Mouse (Mus musculus): ENCODE measurements around the gene Msln. TPM values are rescaled to one million over a fixed set of nuclear protein-coding genes. Genes with fewer than 3 reads are reported as not detected.

Gene Msln
- total RNA-seq, 1 experiment from 2014 or later = 2.2 TPM

DNA sequence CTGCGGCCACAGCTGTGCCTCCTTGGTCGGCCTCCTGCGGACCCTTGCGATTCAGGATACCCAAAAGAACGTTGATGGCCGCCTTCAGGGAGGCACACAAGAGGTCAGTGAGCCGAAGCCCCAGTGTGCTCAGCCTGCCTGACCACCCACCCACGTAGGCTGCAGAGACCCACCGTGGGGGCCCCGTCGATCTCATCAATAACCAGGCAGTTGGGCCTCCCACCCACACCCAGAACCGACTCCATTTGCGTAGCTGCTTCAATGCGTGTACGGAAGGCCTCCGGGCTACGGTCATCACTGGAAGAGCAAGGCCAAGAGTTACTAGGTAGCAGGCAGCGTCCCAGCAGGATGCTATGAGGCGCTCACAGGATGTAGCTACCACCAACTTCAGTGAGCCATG, 30.7 kb downstream of the Msln start:
- no peak for DNase-seq

DNA sequence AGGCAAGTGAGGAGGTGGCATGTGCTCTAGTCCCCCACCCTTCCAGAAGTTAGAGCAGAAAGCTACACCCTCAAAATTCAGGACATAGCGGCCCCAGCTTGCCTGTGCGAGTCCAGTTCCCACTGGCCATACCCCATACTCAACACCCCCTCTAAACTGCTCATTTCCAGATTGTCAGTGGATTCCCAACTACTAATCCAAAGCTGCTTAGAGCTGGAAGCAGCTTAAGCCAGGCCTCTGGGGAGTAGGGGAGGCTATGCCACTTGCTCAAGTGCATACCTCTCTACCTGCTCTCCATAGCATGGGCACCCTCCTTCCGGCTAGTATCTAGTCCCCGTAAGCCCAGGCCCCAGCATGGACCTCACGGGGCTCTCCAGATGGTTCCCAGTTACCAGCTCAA, 32.7 kb downstream of the Msln start:
- DNase-seq = no peak

DNA sequence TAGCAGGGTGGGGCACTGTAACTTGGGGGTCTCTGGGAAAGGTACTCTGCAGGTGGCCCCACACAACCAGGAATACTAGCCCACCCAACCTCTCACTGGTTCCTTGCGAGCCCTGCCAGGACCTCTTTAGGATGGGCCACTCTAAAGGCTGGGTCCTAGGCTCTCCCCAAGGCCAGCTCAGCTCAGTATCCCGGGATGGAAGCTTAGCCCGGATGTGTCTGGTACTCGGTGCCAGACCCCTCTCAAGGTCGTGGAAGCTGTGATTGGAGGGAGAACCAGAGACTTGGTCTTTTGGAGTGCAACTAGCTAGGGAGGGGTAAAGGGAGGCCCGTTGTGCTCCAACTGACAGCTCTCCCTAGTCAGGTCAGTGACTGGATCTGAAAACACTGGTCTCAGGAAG, 36.5 kb downstream of the Msln start:
- no peak for DNase-seq

DNA sequence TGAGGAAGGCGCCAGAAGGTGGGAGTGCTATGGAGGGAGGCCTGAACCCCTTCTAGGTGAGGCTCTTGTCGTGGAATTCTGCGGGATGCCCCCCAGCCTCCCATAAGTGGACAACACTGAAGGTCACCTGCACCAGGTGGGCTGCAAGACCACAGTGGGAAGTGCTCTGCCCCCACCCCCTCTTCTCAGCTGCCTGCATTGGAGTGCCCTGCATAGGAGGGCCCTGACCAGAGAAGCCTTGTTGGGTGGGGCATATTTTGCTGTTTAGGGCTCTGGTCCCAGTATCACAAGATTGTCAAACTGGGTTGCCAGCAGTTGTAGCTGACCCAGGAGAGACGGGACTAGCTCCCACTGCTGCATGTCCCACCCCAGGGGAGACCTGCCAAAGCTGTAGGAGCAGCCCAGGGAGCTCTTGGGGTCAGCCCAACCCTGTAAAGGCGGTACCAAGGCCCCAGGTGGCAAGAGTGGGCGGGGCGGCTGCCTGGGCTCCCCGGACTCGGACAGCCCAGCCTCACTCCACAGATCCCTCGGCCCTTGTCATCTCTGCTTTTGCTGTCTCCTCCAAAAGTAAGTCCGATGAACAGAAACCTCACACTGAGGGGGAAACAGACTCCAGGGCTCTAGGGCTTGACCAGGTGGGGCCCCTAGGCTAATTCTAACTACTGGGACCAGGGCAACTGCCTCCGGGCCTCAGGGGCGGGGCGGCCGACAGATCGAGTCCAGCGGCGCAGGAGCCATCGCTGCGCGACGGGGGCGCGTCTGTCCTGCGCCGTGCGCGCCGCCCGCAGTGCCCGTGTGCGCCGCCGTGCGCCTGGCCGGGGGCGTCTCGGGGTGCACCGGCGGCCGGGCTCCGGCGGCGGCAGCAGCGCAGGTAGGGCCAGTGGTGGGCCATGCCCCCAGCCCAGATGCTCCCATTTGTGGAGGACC, 37.2 kb downstream of the Msln start, which contains the start of gene Gng13:
TSS of gene Gng13 (plus strand) at position 461 of the 927 bp plus-strand sequence.
- DNase-seq = no peak

DNA sequence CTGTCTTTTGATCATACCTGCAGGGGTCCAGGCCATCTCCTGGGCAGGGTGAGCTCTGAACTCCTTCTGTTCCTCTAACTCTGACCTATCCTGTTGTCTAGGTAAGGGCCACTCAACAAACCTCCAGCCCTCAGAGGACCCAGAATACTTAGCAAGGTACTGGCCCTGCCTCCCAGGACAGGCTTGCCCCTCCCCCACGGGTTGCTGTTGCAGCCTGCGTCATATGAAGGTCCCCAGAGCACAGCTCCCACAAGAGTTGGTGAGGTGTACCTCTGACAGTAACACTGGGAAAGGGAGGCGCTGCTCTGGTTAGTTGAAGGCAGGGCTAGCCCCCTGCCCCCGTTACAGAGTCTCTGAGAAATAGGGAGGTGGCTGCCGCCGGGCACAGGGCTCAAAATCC, 38.0 kb downstream of the Msln start:
- no peak for DNase-seq

DNA sequence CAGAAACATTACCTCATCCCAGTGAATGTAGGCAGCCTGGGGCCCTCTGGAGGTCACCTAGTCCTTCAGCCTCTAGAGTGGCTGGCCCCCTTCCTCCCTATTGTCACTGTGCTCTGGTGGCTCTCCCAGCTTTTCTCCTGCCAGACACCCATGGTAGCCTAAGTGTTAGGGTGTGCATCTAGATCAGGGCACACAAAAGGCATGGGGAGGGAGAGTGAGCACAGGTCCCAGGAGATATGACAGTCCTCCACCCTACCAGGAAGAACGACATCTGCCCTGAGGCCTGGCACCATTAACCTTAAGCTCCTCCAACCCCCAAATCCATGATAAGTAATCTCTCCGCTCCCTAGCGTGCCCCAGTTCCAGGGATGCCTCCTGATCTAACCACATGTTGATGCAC, 38.6 kb downstream of the Msln start:
- DNase-seq = no peak

DNA sequence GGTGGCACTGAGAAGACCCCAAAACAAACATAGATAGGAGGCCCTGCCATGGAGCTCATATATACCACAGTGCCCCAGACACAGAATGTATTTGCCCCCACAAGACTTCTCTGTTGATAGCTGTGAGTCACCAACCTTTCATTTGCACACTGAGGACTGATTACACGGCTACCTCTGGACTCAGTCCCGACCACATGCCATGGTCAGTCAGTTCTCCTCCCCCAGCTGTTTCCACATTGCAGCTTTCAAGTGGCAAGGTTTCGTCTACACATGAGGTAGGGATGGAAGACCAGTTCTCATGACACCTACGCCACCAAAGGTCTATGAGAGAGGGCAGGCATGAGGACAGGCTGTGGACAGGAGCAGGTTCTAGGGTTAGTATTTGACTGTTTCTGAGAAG, 43.0 kb downstream of the Msln start:
- no peak for DNase-seq

DNA sequence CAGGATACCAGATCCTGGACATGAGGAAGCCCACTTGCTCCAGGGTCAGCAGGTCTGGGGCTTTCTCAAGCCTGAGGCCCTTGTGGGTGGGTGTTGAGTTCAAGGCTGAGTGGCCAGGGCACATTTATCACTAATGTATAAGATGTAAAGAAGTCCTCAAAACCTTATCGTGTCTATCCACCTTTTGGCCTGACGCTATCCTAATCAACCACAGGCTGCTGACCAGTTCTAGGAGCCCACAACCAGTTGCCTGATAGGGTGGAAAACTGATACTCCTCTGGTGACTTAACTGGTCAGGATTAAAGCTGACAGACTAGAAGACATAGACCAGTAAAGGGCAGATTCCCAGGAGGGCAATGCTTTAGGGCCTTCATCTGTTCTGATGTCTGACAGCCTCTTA, 44.2 kb downstream of the Msln start:
- no peak for DNase-seq

DNA sequence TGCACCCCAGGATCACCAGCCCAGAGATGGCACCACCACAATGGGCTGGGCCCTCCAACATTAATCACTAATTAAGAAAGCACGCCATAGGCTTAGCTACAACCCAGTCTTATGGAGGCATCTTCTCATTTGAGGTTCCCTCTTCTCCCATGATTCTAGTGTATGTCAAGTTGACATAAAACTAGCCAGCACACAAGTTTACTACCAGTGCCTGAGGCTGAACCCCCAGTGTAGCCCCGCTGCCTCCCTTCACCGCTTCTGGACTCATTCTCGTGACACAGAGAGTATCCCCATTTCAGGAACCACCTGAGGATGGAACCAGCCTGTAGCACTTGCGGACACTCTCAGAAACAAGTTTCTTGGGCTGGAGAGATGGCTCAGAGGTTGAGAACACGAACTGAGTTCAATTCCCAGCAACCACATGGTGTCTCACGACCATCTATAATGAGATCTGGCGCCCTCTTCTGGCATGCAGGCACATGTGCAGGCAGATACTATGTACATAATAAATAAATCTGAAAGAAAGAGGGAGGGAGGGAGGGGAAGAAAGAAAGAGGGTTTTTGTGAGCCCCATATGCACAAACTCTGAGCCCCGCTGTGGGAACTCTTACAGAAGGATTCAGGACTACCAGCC, 53.2 kb downstream of the Msln start:
- no peak for DNase-seq

Small RNA genes lying within 50 kb of the gene (microRNA-seq; reads per million reads assigned to microRNA genes)
- 0 reads per million in 2 experiments for gene Gm25083
- 0 to 0.69 reads per million in 2 experiments for gene Mir6966

Other genes with a start within 250 kb of the Msln start
- 0.52 and 1.1 TPM in 2 replicates for gene Sox8, start 183.7 kb downstream of the Msln start, total RNA-seq (2021)
- gene Lmf1, start 175.3 kb downstream of the Msln start, total RNA-seq (2021) = 41.0 and 41.5 TPM in 2 replicates
- gene Gng13, start 37.2 kb downstream of the Msln start, total RNA-seq (2021) = not detected in 2 replicates
- gene Chtf18, start 27.0 kb downstream of the Msln start, total RNA-seq (2021) = 6.3 and 7.8 TPM in 2 replicates
- 14.1 and 14.6 TPM in 2 replicates for gene Rpusd1, start 26.7 kb downstream of the Msln start, total RNA-seq (2021)
- not detected in 2 replicates for gene Mslnl, start 18.3 kb downstream of the Msln start, total RNA-seq (2021)
- 31.6 and 31.8 TPM in 2 replicates for gene Narfl, start 19.4 kb upstream of the Msln start, total RNA-seq (2021)
- gene Haghl, start 31.3 kb upstream of the Msln start, total RNA-seq (2021) = 22.6 and 43.5 TPM in 2 replicates
- gene Ccdc78, start 32.2 kb upstream of the Msln start, total RNA-seq (2021) = not detected in 2 replicates
- gene Fam173a, start 38.5 kb upstream of the Msln start, total RNA-seq (2021) = 84.7 and 102 TPM in 2 replicates
- gene AC134908.4, start 41.3 kb upstream of the Msln start, total RNA-seq (2021) = not detected in 2 replicates
- 22.1 and 25.5 TPM in 2 replicates for gene Metrn, start 42.8 kb upstream of the Msln start, total RNA-seq (2021)
- gene Fbxl16, start 54.7 kb upstream of the Msln start, total RNA-seq (2021) = 35.5 and 40.7 TPM in 2 replicates
- gene Wdr24, start 69.2 kb upstream of the Msln start, total RNA-seq (2021) = 24.9 and 25.4 TPM in 2 replicates
- gene Jmjd8, start 74.5 kb upstream of the Msln start, total RNA-seq (2021) = 92.9 and 104 TPM in 2 replicates
- gene Stub1, start 79.0 kb upstream of the Msln start, total RNA-seq (2021) = 182 and 205 TPM in 2 replicates
- 15.4 and 20.2 TPM in 2 replicates for gene Rhbdl1, start 82.9 kb upstream of the Msln start, total RNA-seq (2021)
- 12.8 and 26.6 TPM in 2 replicates for gene Gm20683, start 87.4 kb upstream of the Msln start, total RNA-seq (2021)
- 124 and 130 TPM in 2 replicates for gene Rhot2, start 90.5 kb upstream of the Msln start, total RNA-seq (2021)
- gene Wdr90, start 107.1 kb upstream of the Msln start, total RNA-seq (2021) = 26.7 and 28.0 TPM in 2 replicates
- 479 and 493 TPM in 2 replicates for gene Mcrip2, start 114.4 kb upstream of the Msln start, total RNA-seq (2021)
- 116 and 144 TPM in 2 replicates for gene Mettl26, start 120.7 kb upstream of the Msln start, total RNA-seq (2021)
- gene Wfikkn1, start 126.5 kb upstream of the Msln start, total RNA-seq (2021) = 2.7 and 3.3 TPM in 2 replicates
- 33.0 and 36.9 TPM in 2 replicates for gene Rab40c, start 165.3 kb upstream of the Msln start, total RNA-seq (2021)
- gene Pigq, start 190.6 kb upstream of the Msln start, total RNA-seq (2021) = 110 and 113 TPM in 2 replicates
- gene Nhlrc4, start 190.6 kb upstream of the Msln start, total RNA-seq (2021) = not detected in 2 replicates
- not detected in 2 replicates for gene A930017K11Rik, start 198.2 kb upstream of the Msln start, total RNA-seq (2021)
- 22.8 and 24.5 TPM in 2 replicates for gene Capn15, start 231.4 kb upstream of the Msln start, total RNA-seq (2021)

Data from adrenal gland, postnatal 25 days (tissue).